Mouse (Mus musculus) forebrain, embryonic 12.5 days (tissue): Measurements from ENCODE around the gene Kmt2e. TPM values are rescaled to one million over a fixed set of nuclear protein-coding genes. Genes with fewer than 3 reads are reported as not detected.
"Not testable (repeated sequence)": the region's sequence is repeated elsewhere in the genome, so short reads cannot be mapped to it uniquely, and the experiment has no call there.

Source experiments
- ATAC-seq: fragments of 200-750 bp; cut with Nextera tagmentation; 2 replicates; pipeline ENCODE4 v1.8.0; 2017; ENCODE audit warnings: moderate TSS enrichment; ENCODE audit not compliant: low FRiP score
- H3K27ac ChIP-seq: fragments of 300-500 bp; sonication (generic); 2 replicates; pipeline ENCODE4 v1.5.1; 2016; ENCODE audit warnings: mild to moderate bottlenecking
- H3K27me3 ChIP-seq: fragments of 300-500 bp; sonication (generic); 2 replicates; pipeline ENCODE4 v1.6.1; 2016; ENCODE audit warnings: mild to moderate bottlenecking
- H3K36me3 ChIP-seq: fragments of 300-500 bp; sonication (generic); replicated peaks from 2 replicates; pipeline ENCODE4 v1.6.1; 2016; ENCODE audit warnings: mild to moderate bottlenecking
- H3K4me1 ChIP-seq: fragments of 300-500 bp; sonication (generic); 2 replicates; pipeline ENCODE4 v1.6.1; 2016
- H3K4me2 ChIP-seq: fragments of 300-500 bp; sonication (generic); 2 replicates; pipeline ENCODE4 v1.6.1; 2016; ENCODE audit warnings: mild to moderate bottlenecking, moderate library complexity
- H3K4me3 ChIP-seq: fragments of 300-500 bp; sonication (generic); replicated peaks from 2 replicates; pipeline ENCODE4 v1.5.1; 2016; ENCODE audit warnings: mild to moderate bottlenecking
- H3K9ac ChIP-seq: fragments of 300-500 bp; sonication (generic); 2 replicates; pipeline ENCODE4 v1.6.1; 2016; ENCODE audit warnings: mild to moderate bottlenecking
- H3K9me3 ChIP-seq: fragments of 300-500 bp; sonication (generic); 2 replicates; pipeline ENCODE4 v1.6.1; 2016
- WGBS: fragments of 180-500 bp; shearing (Covaris S2); methylation state at CpG from one replicate; pipeline ENCODE4 v1.1.7; 2016; 5-methylcytosine and 5-hydroxymethylcytosine counted together
- polyA plus RNA-seq: library from polyadenylated mRNA; unstranded; fragments of >200 nt; fragmentation: Nextera tagmentation; extraction: Ambion mirVana; gene quantifications from 2 replicates; pipeline ENCODE4 v1.2.1, GENCODE M21; 2016

The Kmt2e gene
- polyA plus RNA-seq, 1 experiment from 2014 or later: 138 TPM

DNA sequence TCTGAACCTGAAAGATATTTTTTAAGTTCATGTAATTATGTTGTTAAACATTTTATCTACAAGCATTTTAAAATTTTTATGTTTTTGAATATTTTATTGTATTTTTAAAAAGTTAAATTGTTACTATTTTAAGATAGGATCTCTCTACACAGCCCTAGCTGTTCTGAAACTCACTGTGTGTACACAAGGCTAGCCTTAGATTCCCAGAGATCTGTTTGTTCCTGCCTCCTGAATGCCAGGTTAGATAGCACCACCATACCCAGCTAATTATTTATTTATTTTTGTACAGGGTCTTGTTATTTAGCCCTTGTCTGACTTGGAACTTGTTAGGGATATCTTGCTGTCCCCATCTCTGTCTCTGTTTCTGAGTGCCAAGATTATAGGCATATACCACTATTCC, 6.3 kb downstream of the Kmt2e start:
- H3K4me1 ChIP-seq: peaks cover 23% of the 10 kb centered on the region
- no peak for ATAC-seq
- no peak overlapping the region for H3K27ac ChIP-seq
- no peak overlapping the region for H3K4me3 ChIP-seq
- H3K4me2 ChIP-seq: no peak overlapping the region
- no peaks in the 10 kb centered on the region for H3K9me3 ChIP-seq
- no peaks in the 10 kb centered on the region for H3K36me3 ChIP-seq
- H3K9ac ChIP-seq: no peak overlapping the region
- no peaks in the 10 kb centered on the region for H3K27me3 ChIP-seq

DNA sequence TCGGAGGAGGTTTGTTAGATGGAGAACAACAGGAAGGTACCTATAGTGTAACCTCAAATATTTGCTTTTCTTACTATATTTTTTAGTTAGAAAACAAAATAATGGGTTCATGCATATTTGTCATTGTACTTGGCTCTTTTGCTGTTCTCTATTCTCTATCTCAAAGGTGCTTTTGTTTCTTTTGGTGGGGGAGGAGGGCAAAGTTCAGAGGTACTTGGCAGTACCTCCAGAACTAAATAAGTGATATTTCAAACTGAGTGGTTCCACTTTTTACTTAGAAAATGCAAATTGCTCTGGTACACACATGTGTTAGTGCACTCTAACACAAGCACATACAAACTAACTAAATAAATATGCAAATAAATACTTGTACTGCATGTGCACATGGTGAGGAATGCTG, 7.7 kb downstream of the Kmt2e start:
- ATAC-seq: no peak
- Histone ChIP-seq H3K36me3 (no peaks in the 10 kb centered on the region), H3K27ac (no peak overlapping the region), H3K27me3 (no peaks in the 10 kb centered on the region), H3K4me3 (no peak overlapping the region), H3K9ac (no peak overlapping the region), H3K4me1 (peaks cover 18% of the 10 kb centered on the region), H3K9me3 (no peaks in the 10 kb centered on the region), H3K4me2 (no peak overlapping the region)
- WGBS: 91% methylated on average over 1 of the region's 1 CpGs

GRCm38 (mm10) chr5:23444411-23444810, 10.2 kb downstream of the Kmt2e start:
- Histone ChIP-seq H3K36me3 (no peaks in the 10 kb centered on the region), H3K4me3 (no peak overlapping the region), H3K4me1 (peaks cover 12% of the 10 kb centered on the region), H3K9me3 (no peaks in the 10 kb centered on the region), H3K4me2 (no peak overlapping the region), H3K27me3 (no peaks in the 10 kb centered on the region), H3K9ac (no peak overlapping the region), H3K27ac (no peak overlapping the region)
- ATAC-seq: no peak
- 95% methylated on average over 4 of the region's 4 CpGs for WGBS

GRCm38 (mm10) chr5:23453561-23453960, 19.3 kb downstream of the Kmt2e start:
- 86% methylated on average over 2 of the region's 2 CpGs for WGBS
- not testable (repeated sequence) for H3K4me3 ChIP-seq, H3K9me3 ChIP-seq, H3K27me3 ChIP-seq, H3K9ac ChIP-seq, H3K4me2 ChIP-seq, H3K27ac ChIP-seq, H3K4me1 ChIP-seq
- ATAC-seq: peak; percentile 55; the same call in 1 of the 2 replicates
- peaks cover 31% of the 10 kb centered on the region for H3K36me3 ChIP-seq

GRCm38 (mm10) chr5:23461688-23462087, 27.4 kb downstream of the Kmt2e start:
- WGBS: 48% methylated on average over 2 of the region's 2 CpGs
- no peak for ATAC-seq
- Histone ChIP-seq H3K4me2 (no peak overlapping the region), H3K4me3 (no peak overlapping the region), H3K9me3 (no peaks in the 10 kb centered on the region), H3K36me3 (peaks cover 24% of the 10 kb centered on the region), H3K27ac (no peak overlapping the region), H3K9ac (no peak overlapping the region), H3K27me3 (no peaks in the 10 kb centered on the region), H3K4me1 (no peaks in the 10 kb centered on the region; the same call in 1 of the 2 replicates)

DNA sequence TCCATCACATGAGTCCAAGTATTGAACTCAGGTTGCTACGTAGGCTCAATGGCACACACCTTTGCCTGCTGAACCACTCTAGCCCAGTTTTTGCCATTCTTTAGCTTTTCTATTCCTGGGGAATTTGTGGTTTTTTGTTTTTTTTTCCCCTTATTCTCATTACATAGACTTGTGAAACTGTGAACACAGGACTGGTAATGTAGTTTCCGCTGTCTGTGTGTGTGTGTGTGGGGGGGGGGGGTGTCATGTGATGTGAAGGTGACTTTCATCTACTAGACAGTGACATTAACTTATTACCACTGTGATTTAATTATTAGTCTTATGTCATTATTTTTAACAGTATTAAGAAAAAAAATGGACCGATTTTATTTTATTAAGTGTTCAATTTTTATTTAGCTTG, 30.0 kb downstream of the Kmt2e start:
- peaks cover 29% of the 10 kb centered on the region for H3K36me3 ChIP-seq
- no peak for ATAC-seq
- no peak overlapping the region for H3K27ac ChIP-seq
- no peak overlapping the region for H3K4me2 ChIP-seq
- H3K27me3 ChIP-seq: no peaks in the 10 kb centered on the region
- WGBS: 92% methylated on average over 3 of the region's 3 CpGs
- H3K9me3 ChIP-seq: no peaks in the 10 kb centered on the region
- no peaks in the 10 kb centered on the region for H3K4me1 ChIP-seq
- H3K9ac ChIP-seq: no peak overlapping the region
- no peak overlapping the region for H3K4me3 ChIP-seq

- H3K27ac ChIP-seq: no peak overlapping the region
- 91% methylated on average over 7 of the region's 8 CpGs for WGBS
- H3K27me3 ChIP-seq: no peaks in the 10 kb centered on the region
- peaks cover 30% of the 10 kb centered on the region for H3K36me3 ChIP-seq
- H3K4me3 ChIP-seq: no peak overlapping the region
- H3K9me3 ChIP-seq: no peaks in the 10 kb centered on the region
- no peaks in the 10 kb centered on the region for H3K4me1 ChIP-seq
- H3K4me2 ChIP-seq: no peak overlapping the region
- no peak overlapping the region for H3K9ac ChIP-seq
- ATAC-seq: no peak
These were observed 30.5 kb downstream of the Kmt2e start for GRCm38 (mm10) chr5:23464743-23465142.

GRCm38 (mm10) chr5:23466546-23466945, 32.3 kb downstream of the Kmt2e start:
- no peak for ATAC-seq
- Histone ChIP-seq H3K9ac (no peak overlapping the region), H3K27ac (no peak overlapping the region), H3K27me3 (no peaks in the 10 kb centered on the region), H3K4me2 (no peak overlapping the region), H3K4me3 (no peak overlapping the region), H3K9me3 (no peaks in the 10 kb centered on the region), H3K4me1 (no peaks in the 10 kb centered on the region), H3K36me3 (peaks cover 44% of the 10 kb centered on the region)
- 93% methylated on average over 4 of the region's 4 CpGs for WGBS

- no peak overlapping the region for H3K4me2 ChIP-seq
- H3K36me3 ChIP-seq: peaks cover 47% of the 10 kb centered on the region
- H3K4me1 ChIP-seq: no peaks in the 10 kb centered on the region
These were observed 39.0 kb downstream of the Kmt2e start for GRCm38 (mm10) chr5:23473098-23473873.

DNA sequence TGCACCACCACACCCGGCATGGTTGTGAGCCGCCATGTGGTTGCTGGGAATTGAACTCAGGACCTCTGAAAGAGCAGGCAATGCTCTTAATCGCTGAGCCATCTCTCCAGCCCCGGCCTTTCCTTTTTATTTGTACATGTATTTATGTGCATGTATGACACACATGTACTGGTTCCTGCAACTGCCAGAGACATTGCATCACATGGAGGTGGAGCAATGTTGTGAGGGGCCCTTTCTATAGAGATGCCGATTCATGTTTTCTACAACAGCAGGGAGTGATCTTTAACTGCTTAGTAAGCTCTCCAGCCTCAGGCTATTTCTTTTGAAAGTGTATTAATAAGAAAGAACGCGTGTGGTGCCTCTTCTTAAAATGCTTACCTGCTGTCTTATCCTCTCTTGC, 49.6 kb downstream of the Kmt2e start:
- H3K4me2 ChIP-seq: no peak overlapping the region
- 85% methylated on average over 7 of the region's 7 CpGs for WGBS
- no peak overlapping the region for H3K9ac ChIP-seq
- no peak for ATAC-seq
- peaks cover 76% of the 10 kb centered on the region for H3K36me3 ChIP-seq
- H3K4me3 ChIP-seq: no peak overlapping the region
- H3K27ac ChIP-seq: no peak overlapping the region
- H3K27me3 ChIP-seq: no peaks in the 10 kb centered on the region
- no peaks in the 10 kb centered on the region for H3K9me3 ChIP-seq
- no peaks in the 10 kb centered on the region for H3K4me1 ChIP-seq

More at GRCm38 (mm10) chr5:23473098-23473873, 39.0 kb downstream of the Kmt2e start:
- Histone ChIP-seq H3K4me3 (no peak overlapping the region), H3K9me3 (no peaks in the 10 kb centered on the region), H3K9ac (no peak overlapping the region), H3K27ac (no peak overlapping the region), H3K27me3 (no peaks in the 10 kb centered on the region)
- no peak for ATAC-seq
- 80% methylated on average over 6 of the region's 6 CpGs for WGBS

DNA sequence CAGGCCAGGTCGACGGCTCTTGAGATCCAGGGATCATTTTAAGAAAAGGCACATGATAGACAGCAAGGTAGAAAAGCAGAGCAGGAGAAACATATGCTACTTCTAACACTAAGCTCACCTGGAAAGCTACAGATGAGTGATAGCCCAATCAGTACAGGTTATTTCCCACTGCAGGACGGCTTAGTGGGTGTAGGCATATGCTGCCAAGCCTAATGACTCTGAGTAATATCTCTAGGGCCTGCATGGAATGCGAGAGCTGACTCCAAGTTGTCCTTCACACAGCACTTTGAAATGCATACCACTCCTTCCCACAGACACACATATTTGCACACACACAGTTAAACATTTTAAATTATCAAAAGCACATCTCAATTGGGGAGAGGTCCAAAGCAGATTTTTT, 55.0 kb downstream of the Kmt2e start:
- H3K4me3 ChIP-seq: no peak overlapping the region
- ATAC-seq: no peak
- WGBS: 89% methylated on average over 4 of the region's 4 CpGs
- no peaks in the 10 kb centered on the region for H3K4me1 ChIP-seq
- H3K4me2 ChIP-seq: no peak overlapping the region
- no peak overlapping the region for H3K27ac ChIP-seq
- no peaks in the 10 kb centered on the region for H3K27me3 ChIP-seq
- H3K9me3 ChIP-seq: no peaks in the 10 kb centered on the region
- peaks cover 81% of the 10 kb centered on the region for H3K36me3 ChIP-seq
- no peak overlapping the region for H3K9ac ChIP-seq

- Histone ChIP-seq H3K36me3 (peaks cover 79% of the 10 kb centered on the region), H3K9me3 (no peaks in the 10 kb centered on the region), H3K27ac (no peak overlapping the region), H3K9ac (no peak overlapping the region), H3K27me3 (no peaks in the 10 kb centered on the region), H3K4me1 (no peaks in the 10 kb centered on the region), H3K4me2 (no peak overlapping the region), H3K4me3 (no peak overlapping the region)
- whole genome bisulfite sequencing: 44% methylated on average over 2 of the region's 2 CpGs
- no peak for ATAC-seq
These were observed 56.6 kb downstream of the Kmt2e start for GRCm38 (mm10) chr5:23490797-23491196.

GRCm38 (mm10) chr5:23496396-23496795, 62.2 kb downstream of the Kmt2e start:
- H3K4me2 ChIP-seq: no peak overlapping the region
- ATAC-seq: no peak
- H3K27me3 ChIP-seq: no peaks in the 10 kb centered on the region
- no peaks in the 10 kb centered on the region for H3K9me3 ChIP-seq
- WGBS: 93% methylated on average over 3 of the region's 3 CpGs
- H3K4me3 ChIP-seq: no peak overlapping the region
- no peak overlapping the region for H3K9ac ChIP-seq
- H3K36me3 ChIP-seq: peaks cover 81% of the 10 kb centered on the region
- H3K27ac ChIP-seq: no peak overlapping the region
- H3K4me1 ChIP-seq: no peaks in the 10 kb centered on the region
